Mouse (Mus musculus): ENCODE results near the gene Spock1.

The Spock1 gene

GRCm38 (mm10) chr13:57908266-57908582 lies at the start of gene Spock1:
Spock1 (minus strand) TSS chr13:57908332.
- peak; percentile 77 for DNase-seq (ENCODE audit: low read depth, low spot score)

GRCm38 (mm10) chr13:57950091-57950490 lies 42.0 kb upstream of the Spock1 start:
- no peak for DNase-seq (ENCODE audit: low read depth, low spot score)

GRCm38 (mm10) chr13:57949513-57949912 lies 41.4 kb upstream of the Spock1 start:
- DNase-seq (ENCODE audit: low read depth, low spot score): no peak

- DNase-seq (ENCODE audit: low read depth, low spot score): no peak
These were observed 37.1 kb upstream of the Spock1 start for GRCm38 (mm10) chr13:57945197-57945596.

GRCm38 (mm10) chr13:57944434-57944833 lies 36.3 kb upstream of the Spock1 start:
- no peak for DNase-seq (ENCODE audit: low read depth, low spot score)

- DNase-seq (ENCODE audit: low read depth, low spot score): no peak
These were observed 35.8 kb upstream of the Spock1 start for GRCm38 (mm10) chr13:57943900-57944299.

GRCm38 (mm10) chr13:57937463-57938229 lies 29.5 kb upstream of the Spock1 start:
- DNase-seq (ENCODE audit: low read depth, low spot score): no peak

- no peak for DNase-seq (ENCODE audit: low read depth, low spot score)
These were observed 23.9 kb upstream of the Spock1 start for GRCm38 (mm10) chr13:57931998-57932397.

GRCm38 (mm10) chr13:57931376-57931775 lies 23.2 kb upstream of the Spock1 start:
- no peak for DNase-seq (ENCODE audit: low read depth, low spot score)

- DNase-seq (ENCODE audit: low read depth, low spot score): no peak
These were observed 22.6 kb upstream of the Spock1 start for GRCm38 (mm10) chr13:57930720-57931119.

GRCm38 (mm10) chr13:57930283-57930682 lies 22.2 kb upstream of the Spock1 start:
- no peak for DNase-seq (ENCODE audit: low read depth, low spot score)

- DNase-seq (ENCODE audit: low read depth, low spot score): no peak
These were observed 11.8 kb upstream of the Spock1 start for GRCm38 (mm10) chr13:57919947-57920346.

- DNase-seq (ENCODE audit: low read depth, low spot score): no peak
These were observed 3.0 kb upstream of the Spock1 start for GRCm38 (mm10) chr13:57911171-57911570.

GRCm38 (mm10) chr13:57907428-57908265 lies 485 bp downstream of the Spock1 start:
- DNase-seq (ENCODE audit: low read depth, low spot score): no peak

GRCm38 (mm10) chr13:57894597-57894996 lies 13.5 kb downstream of the Spock1 start:
- no peak for DNase-seq (ENCODE audit: low read depth, low spot score)

GRCm38 (mm10) chr13:57889708-57890107 lies 18.4 kb downstream of the Spock1 start:
- no peak for DNase-seq (ENCODE audit: low read depth, low spot score)

- no peak for DNase-seq (ENCODE audit: low read depth, low spot score)
These were observed 19.1 kb downstream of the Spock1 start for GRCm38 (mm10) chr13:57889050-57889449.

GRCm38 (mm10) chr13:57879817-57880216 lies 28.3 kb downstream of the Spock1 start:
- no peak for DNase-seq (ENCODE audit: low read depth, low spot score)

- no peak for DNase-seq (ENCODE audit: low read depth, low spot score)
These were observed 29.3 kb downstream of the Spock1 start for GRCm38 (mm10) chr13:57878797-57879196.

GRCm38 (mm10) chr13:57877782-57878181 lies 30.4 kb downstream of the Spock1 start:
- no peak for DNase-seq (ENCODE audit: low read depth, low spot score)

- DNase-seq (ENCODE audit: low read depth, low spot score): no peak
These were observed 31.2 kb downstream of the Spock1 start for GRCm38 (mm10) chr13:57876966-57877365.

- DNase-seq (ENCODE audit: low read depth, low spot score): no peak
These were observed 38.1 kb downstream of the Spock1 start for GRCm38 (mm10) chr13:57870058-57870457.

- peak; percentile 37 for DNase-seq (ENCODE audit: low read depth, low spot score)
These were observed 40.5 kb downstream of the Spock1 start for GRCm38 (mm10) chr13:57867586-57867985.
